Mouse (Mus musculus) cerebellum, adult 18-20 months (tissue): ENCODE measurements around the gene Scn1b.

ENCODE experiments used
- DNase-seq, 2 experiments: peaks; one replicate each; pipeline ENCODE4 v3.0.0; 2021

The Scn1b gene

GRCm38 (mm10) chr7:31149271-31149670 is 22.5 kb upstream of the Scn1b start:
- no peak for DNase-seq

- peak; percentile 59 to 76 for DNase-seq
These were observed 22.0 kb upstream of the Scn1b start for GRCm38 (mm10) chr7:31148756-31149155.

- DNase-seq = no peak
These were observed 21.3 kb upstream of the Scn1b start for GRCm38 (mm10) chr7:31148086-31148485.

GRCm38 (mm10) chr7:31145596-31146160 is 18.9 kb upstream of the Scn1b start:
- DNase-seq = no peak

- no peak for DNase-seq
These were observed 18.1 kb upstream of the Scn1b start for GRCm38 (mm10) chr7:31144886-31145285.

- DNase-seq = no peak
These were observed 14.1 kb upstream of the Scn1b start for GRCm38 (mm10) chr7:31140941-31141340.

- no peak for DNase-seq
These were observed 13.5 kb upstream of the Scn1b start for GRCm38 (mm10) chr7:31140302-31140701.

GRCm38 (mm10) chr7:31139765-31140164 is 13.0 kb upstream of the Scn1b start:
- peak; percentile 79 to 80 for DNase-seq

- DNase-seq = no peak
These were observed 8.9 kb upstream of the Scn1b start for GRCm38 (mm10) chr7:31135717-31136116.

GRCm38 (mm10) chr7:31131866-31132265 is 5.1 kb upstream of the Scn1b start:
- DNase-seq = no peak

GRCm38 (mm10) chr7:31130841-31131240 is 4.0 kb upstream of the Scn1b start:
- peak; percentile 70 to 74 for DNase-seq

GRCm38 (mm10) chr7:31130197-31130596 is 3.4 kb upstream of the Scn1b start:
- DNase-seq = no peak

- peak in 1 of 2 experiments; percentile 37 for DNase-seq
These were observed 1.4 kb upstream of the Scn1b start for GRCm38 (mm10) chr7:31128157-31128705.

GRCm38 (mm10) chr7:31126211-31126751 is 522 bp downstream of the Scn1b start:
- DNase-seq = peak; percentile 61 to 68

- peak; percentile 85 to 89 for DNase-seq
These were observed 1.7 kb downstream of the Scn1b start for GRCm38 (mm10) chr7:31125116-31125515.

GRCm38 (mm10) chr7:31124381-31124780 is 2.4 kb downstream of the Scn1b start:
- peak; percentile 35 to 46 for DNase-seq

- peak; percentile 52 to 59 for DNase-seq
These were observed 3.1 kb downstream of the Scn1b start for GRCm38 (mm10) chr7:31123697-31124096.

GRCm38 (mm10) chr7:31122641-31123631 is 3.9 kb downstream of the Scn1b start:
- DNase-seq = peak; percentile 87 to 93

GRCm38 (mm10) chr7:31119556-31119955 is 7.2 kb downstream of the Scn1b start:
- no peak for DNase-seq

GRCm38 (mm10) chr7:31118486-31118885 is 8.3 kb downstream of the Scn1b start:
- DNase-seq = peak; percentile 70 to 75

- DNase-seq = peak; percentile 62 to 65
These were observed 9.3 kb downstream of the Scn1b start for GRCm38 (mm10) chr7:31117465-31117864.

- peak in 1 of 2 experiments; percentile 35 for DNase-seq
These were observed 10.1 kb downstream of the Scn1b start for GRCm38 (mm10) chr7:31116721-31117145.

GRCm38 (mm10) chr7:31115587-31116043 is 11.2 kb downstream of the Scn1b start:
- peak; percentile 71 to 73 for DNase-seq
